Mouse (Mus musculus) embryonic fibroblast, embryonic 13.5 days (primary cell): Measurements from ENCODE around the gene Scg3. TPM values are rescaled to one million over a fixed set of nuclear protein-coding genes. Genes with fewer than 3 reads are reported as not detected.
"Not testable (repeated sequence)": the region's sequence is repeated elsewhere in the genome, so short reads cannot be mapped to it uniquely, and the experiment has no call there.

Experiments
- H3K27ac ChIP-seq: 2 replicates; pipeline ENCODE4 v1.5.1; 2012; ENCODE audit warnings: low read length, control low read depth, inconsistent platforms; ENCODE audit not compliant: insufficient read depth
- H3K4me1 ChIP-seq: 2 replicates; pipeline ENCODE4 v1.6.1; 2011; ENCODE audit warnings: low read length; ENCODE audit not compliant: control insufficient read depth, insufficient read depth
- H3K4me3 ChIP-seq: 2 replicates; pipeline ENCODE4 v1.5.1; 2011; ENCODE audit warnings: mild to moderate bottlenecking, control low read depth, low read length; ENCODE audit not compliant: insufficient read depth
- CTCF ChIP-seq: IDR thresholded peaks from 2 replicates; pipeline ENCODE4 v1.5.1; 2011; ENCODE audit warnings: mild to moderate bottlenecking, control low read depth, low read length, moderate library complexity, borderline replicate concordance; ENCODE audit not compliant: insufficient read depth
- POLR2A ChIP-seq: IDR thresholded peaks from 2 replicates; pipeline ENCODE4 v1.6.1; 2011; ENCODE audit warnings: low read depth, mild to moderate bottlenecking, control low read depth, low read length, moderate library complexity
- polyA plus RNA-seq: library from polyadenylated mRNA; stranded (reverse); fragments of >200 nt; gene quantifications from 2 replicates; pipeline ENCODE4 v1.2.4, GENCODE M21; 2011; ENCODE audit warnings: low read depth; ENCODE audit not compliant: missing spikeins, insufficient read length

Gene Scg3
- polyA plus RNA-seq, 1 experiment, result 0.46 TPM

GRCm38 (mm10) chr9:75666612-75667011 lies 17.2 kb downstream of the Scg3 start:
- TF ChIP-seq POLR2A (no peak), CTCF (no peak)
- H3K27ac ChIP-seq, result no peak overlapping the region
- no peaks in the 10 kb centered on the region for H3K4me1 ChIP-seq
- no peak overlapping the region for H3K4me3 ChIP-seq

- Histone ChIP-seq H3K4me1 (no peaks in the 10 kb centered on the region), H3K27ac (no peak overlapping the region), H3K4me3 (no peak overlapping the region)
- TF ChIP-seq CTCF (no peak), POLR2A (no peak)
Observed at GRCm38 (mm10) chr9:75665364-75665763, 18.5 kb downstream of the Scg3 start.

- Histone ChIP-seq H3K4me1 (no peaks in the 10 kb centered on the region), H3K27ac (no peak overlapping the region), H3K4me3 (no peak overlapping the region)
- TF ChIP-seq POLR2A, result no peak
- no peak for TF ChIP-seq CTCF
Observed at GRCm38 (mm10) chr9:75660917-75661316, 22.9 kb downstream of the Scg3 start.

GRCm38 (mm10) chr9:75656456-75656855 lies 27.4 kb downstream of the Scg3 start:
- H3K4me1 ChIP-seq, H3K4me3 ChIP-seq, H3K27ac ChIP-seq: not testable (repeated sequence)

- TF ChIP-seq CTCF, result no peak
- TF ChIP-seq POLR2A, result no peak
- Histone ChIP-seq H3K4me3 (no peak overlapping the region), H3K27ac (no peak overlapping the region), H3K4me1 (peaks cover 5% of the 10 kb centered on the region; the same call in 1 of the 2 replicates)
Observed at GRCm38 (mm10) chr9:75653981-75654911, 29.6 kb downstream of the Scg3 start.

GRCm38 (mm10) chr9:75645405-75645804 lies 38.5 kb downstream of the Scg3 start:
- Histone ChIP-seq H3K4me1 (no peaks in the 10 kb centered on the region), H3K4me3 (no peak overlapping the region), H3K27ac (no peak overlapping the region)
- TF ChIP-seq POLR2A, result no peak
- no peak for TF ChIP-seq CTCF

GRCm38 (mm10) chr9:75634226-75634625 lies 49.6 kb downstream of the Scg3 start:
- H3K27ac ChIP-seq, result no peak overlapping the region
- TF ChIP-seq POLR2A (no peak), CTCF (no peak)
- no peak overlapping the region for H3K4me3 ChIP-seq
- H3K4me1 ChIP-seq, result 0 out of 2 replicates have a peak, but pooled peaks cover 2% of the 10 kb centered on the region

GRCm38 (mm10) chr9:75633603-75634002 lies 50.3 kb downstream of the Scg3 start:
- TF ChIP-seq POLR2A (no peak), CTCF (no peak)
- Histone ChIP-seq H3K4me1 (0 out of 2 replicates have a peak, but pooled peaks cover 2% of the 10 kb centered on the region), H3K4me3 (no peak overlapping the region)

GRCm38 (mm10) chr9:75632902-75633301 lies 51.0 kb downstream of the Scg3 start:
- TF ChIP-seq POLR2A (no peak), CTCF (no peak)
- Histone ChIP-seq H3K4me3 (no peak overlapping the region), H3K27ac (no peak overlapping the region), H3K4me1 (0 out of 2 replicates have a peak, but pooled peaks cover 2% of the 10 kb centered on the region)

More at GRCm38 (mm10) chr9:75633603-75634002, 50.3 kb downstream of the Scg3 start:
- no peak overlapping the region for H3K27ac ChIP-seq

- Histone ChIP-seq H3K4me3 (no peak overlapping the region), H3K4me1 (0 out of 2 replicates have a peak, but pooled peaks cover 2% of the 10 kb centered on the region), H3K27ac (no peak overlapping the region)
- TF ChIP-seq CTCF (no peak), POLR2A (no peak)
Observed at GRCm38 (mm10) chr9:75632111-75632510, 51.7 kb downstream of the Scg3 start.
